Mouse (Mus musculus): ENCODE measurements around the gene Megf9. TPM values are rescaled to one million over a fixed set of nuclear protein-coding genes. Genes with fewer than 3 reads are reported as not detected.

Gene Megf9
- polyA plus RNA-seq, 1 experiment from 2014 or later: 7.1 TPM

GRCm38 (mm10) chr4:70391760-70392372, 142.9 kb downstream of the Megf9 start:
- Histone ChIP-seq H3K27me3 (ENCODE audit: control insufficient read depth, insufficient read depth, low read depth, low read length) (no peaks in the 10 kb centered on the region), H3K4me1 (replicated peaks; ENCODE audit: control insufficient read depth, insufficient read depth, low read length) (peaks cover 4% of the 10 kb centered on the region; the same call in 1 of the 2 replicates), H3K36me3 (ENCODE audit: control insufficient read depth, insufficient read depth, low read length) (no peaks in the 10 kb centered on the region), H3K4me3 (ENCODE audit: low read length) (no peak overlapping the region), H3K9ac (ENCODE audit: low read length) (no peak overlapping the region), H3K4me2 (ENCODE audit: low read depth, low read length) (no peak overlapping the region), H3K27ac (ENCODE audit: low read length) (peak overlapping the region; percentile 54), H3K9me3 (ENCODE audit: control insufficient read depth, low read length) (no peaks in the 10 kb centered on the region)
- ATAC-seq (ENCODE audit: low read depth): peak; percentile 84
- WGBS: 43% methylated on average over 11 of the region's 11 CpGs

DNA sequence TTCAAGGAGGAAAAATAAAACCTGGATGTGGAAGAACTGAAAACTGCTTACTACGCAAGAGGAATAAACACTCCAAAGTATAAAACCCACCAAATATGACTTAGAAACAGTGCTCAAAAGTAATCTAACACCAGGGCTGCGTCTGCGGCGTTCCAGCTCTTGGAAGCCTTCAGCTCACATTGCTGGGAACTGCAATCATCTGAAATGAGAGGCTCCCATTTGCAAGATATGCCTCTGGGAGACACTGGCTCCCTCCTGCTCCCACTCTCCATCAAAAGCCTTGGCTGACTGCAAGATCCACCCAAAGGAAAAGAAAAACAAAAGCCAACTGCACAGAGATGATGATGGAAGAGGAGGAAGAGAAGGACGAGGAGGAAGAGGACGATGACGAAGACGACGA, 143.7 kb downstream of the Megf9 start:
- ATAC-seq (ENCODE audit: low read depth): no peak
- Histone ChIP-seq H3K9me3 (ENCODE audit: control insufficient read depth, low read length) (no peaks in the 10 kb centered on the region), H3K9ac (ENCODE audit: low read length) (no peak overlapping the region), H3K27ac (ENCODE audit: low read length) (peak overlapping the region; percentile 54), H3K36me3 (ENCODE audit: control insufficient read depth, insufficient read depth, low read length) (no peaks in the 10 kb centered on the region), H3K4me3 (ENCODE audit: low read length) (no peak overlapping the region), H3K4me2 (ENCODE audit: low read depth, low read length) (no peak overlapping the region), H3K4me1 (replicated peaks; ENCODE audit: control insufficient read depth, insufficient read depth, low read length) (peaks cover 4% of the 10 kb centered on the region; the same call in 1 of the 2 replicates), H3K27me3 (ENCODE audit: control insufficient read depth, insufficient read depth, low read depth, low read length) (no peaks in the 10 kb centered on the region)
- WGBS: 74% methylated on average over 9 of the region's 9 CpGs

GRCm38 (mm10) chr4:70386206-70386605, 148.6 kb downstream of the Megf9 start:
- H3K27ac ChIP-seq (ENCODE audit: low read length): no peak overlapping the region
- H3K4me1 ChIP-seq (replicated peaks; ENCODE audit: control insufficient read depth, insufficient read depth, low read length): peaks cover 4% of the 10 kb centered on the region; the same call in 1 of the 2 replicates
- no peak overlapping the region for H3K4me2 ChIP-seq (ENCODE audit: low read depth, low read length)
- WGBS: 78% methylated on average over 5 of the region's 5 CpGs
- no peaks in the 10 kb centered on the region for H3K27me3 ChIP-seq (ENCODE audit: control insufficient read depth, insufficient read depth, low read depth, low read length)
- no peaks in the 10 kb centered on the region for H3K36me3 ChIP-seq (ENCODE audit: control insufficient read depth, insufficient read depth, low read length)
- H3K9me3 ChIP-seq (ENCODE audit: control insufficient read depth, low read length): no peaks in the 10 kb centered on the region
- no peak for ATAC-seq (ENCODE audit: low read depth)
- no peak overlapping the region for H3K9ac ChIP-seq (ENCODE audit: low read length)
- no peak overlapping the region for H3K4me3 ChIP-seq (ENCODE audit: low read length)

GRCm38 (mm10) chr4:70377359-70377758, 157.4 kb downstream of the Megf9 start:
- Histone ChIP-seq H3K27me3 (ENCODE audit: control insufficient read depth, insufficient read depth, low read depth, low read length) (no peaks in the 10 kb centered on the region), H3K27ac (ENCODE audit: low read length) (no peak overlapping the region), H3K9ac (ENCODE audit: low read length) (no peak overlapping the region), H3K36me3 (ENCODE audit: control insufficient read depth, insufficient read depth, low read length) (no peaks in the 10 kb centered on the region), H3K4me1 (replicated peaks; ENCODE audit: control insufficient read depth, insufficient read depth, low read length) (no peaks in the 10 kb centered on the region), H3K4me3 (ENCODE audit: low read length) (no peak overlapping the region), H3K9me3 (ENCODE audit: control insufficient read depth, low read length) (no peaks in the 10 kb centered on the region), H3K4me2 (ENCODE audit: low read depth, low read length) (no peak overlapping the region)
- ATAC-seq (ENCODE audit: low read depth): no peak
- 79% methylated on average over 4 of the region's 4 CpGs for WGBS

Other genes starting within 250 kb of the Megf9 start
- 16.2 and 21.9 TPM in 2 replicates for gene Cdk5rap2, start 124.6 kb downstream of the Megf9 start, polyA plus RNA-seq (2015; fragmentation: Nextera tagmentation; extraction: Ambion mirVana)